Mouse (Mus musculus): ENCODE results near the gene Hes5.

The Hes5 gene

DNA sequence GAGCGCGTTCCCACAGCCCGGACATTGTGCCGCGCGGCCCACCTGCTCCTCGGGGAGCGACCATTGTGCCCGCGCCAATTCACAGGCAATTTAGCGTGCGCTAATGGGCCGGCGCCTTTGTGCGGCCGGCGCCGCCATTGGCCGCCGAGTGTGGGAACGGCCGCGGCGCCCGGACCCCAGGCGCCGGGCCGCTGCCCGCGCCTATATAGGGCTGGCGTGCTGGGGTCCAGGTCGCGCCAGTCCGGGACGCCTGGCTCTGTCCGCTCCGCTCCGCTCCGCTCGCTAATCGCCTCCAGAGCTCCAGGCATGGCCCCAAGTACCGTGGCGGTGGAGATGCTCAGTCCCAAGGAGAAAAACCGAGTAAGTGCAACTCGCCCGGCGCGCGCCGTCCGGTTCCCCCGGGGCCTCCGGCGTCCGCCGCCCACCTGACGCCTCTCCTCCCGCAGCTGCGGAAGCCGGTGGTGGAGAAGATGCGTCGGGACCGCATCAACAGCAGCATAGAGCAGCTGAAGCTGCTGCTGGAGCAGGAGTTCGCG is at the start of gene Hes5:
TSS of gene Hes5 (plus strand) at position 234 of the 536 bp plus-strand sequence.
- DNase-seq: peak; percentile 67

DNA sequence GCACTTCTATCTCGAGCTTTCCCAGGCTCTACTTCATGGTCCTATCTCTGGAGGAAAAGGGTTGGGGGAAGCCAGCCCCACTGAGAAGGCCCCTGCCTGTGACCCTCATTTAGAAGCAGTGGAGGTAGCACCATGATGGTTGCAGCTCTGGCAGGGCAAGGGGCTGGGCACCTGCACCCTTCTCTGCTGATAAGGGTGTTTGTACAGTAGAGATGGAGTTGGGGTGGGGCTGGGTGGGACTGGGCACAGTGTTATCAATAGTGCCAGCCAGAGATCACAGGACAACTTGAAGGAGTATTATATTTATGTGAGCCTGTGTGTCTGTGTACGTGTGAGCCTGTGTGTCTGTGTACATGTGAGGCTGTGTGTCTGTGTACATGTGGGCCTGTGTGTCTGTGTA is 49.1 kb upstream of the Hes5 start:
- DNase-seq: no peak

GRCm38 (mm10) chr4:154913845-154914244 is 46.9 kb upstream of the Hes5 start:
- DNase-seq: no peak

DNA sequence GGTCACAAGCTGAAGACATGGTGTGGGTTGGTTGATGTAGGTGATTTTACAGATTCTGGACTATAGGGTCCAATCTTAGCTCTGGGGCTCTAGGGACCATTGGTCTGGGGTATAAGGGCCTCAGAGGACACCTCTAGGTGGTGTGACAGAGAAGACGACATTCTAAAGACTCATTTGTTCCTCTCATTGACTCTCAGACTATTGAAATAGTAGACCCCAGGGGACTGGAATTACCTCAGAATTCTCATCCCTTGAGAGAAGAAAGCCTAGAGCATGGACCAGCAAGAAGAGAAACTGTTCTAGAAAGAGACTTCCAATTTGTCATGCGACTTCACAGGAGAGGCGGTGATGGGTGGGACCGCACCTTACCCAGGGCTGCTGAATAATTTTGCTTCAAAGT is 46.5 kb upstream of the Hes5 start:
- DNase-seq: no peak

GRCm38 (mm10) chr4:154914707-154915106 is 46.0 kb upstream of the Hes5 start:
- DNase-seq: no peak

DNA sequence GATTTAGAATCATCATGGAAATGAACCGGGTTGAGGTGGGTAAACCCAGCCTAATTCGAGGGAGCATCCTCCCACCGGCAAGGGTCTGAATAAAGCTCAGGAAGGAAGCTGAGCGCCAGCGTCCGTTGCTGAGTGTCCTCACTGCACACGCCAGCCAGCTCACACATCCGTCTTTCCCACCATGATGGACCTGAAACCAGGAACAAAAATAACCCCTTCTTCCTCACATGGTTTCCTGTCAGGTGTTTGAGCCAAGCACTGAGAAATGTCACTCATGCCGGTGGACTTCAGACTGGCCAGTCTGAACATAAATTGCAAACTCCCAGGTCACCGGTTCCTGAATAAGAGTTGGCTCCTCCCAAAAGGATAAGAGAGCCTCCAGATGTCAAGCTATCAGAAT is 45.4 kb upstream of the Hes5 start:
- no peak for DNase-seq

DNA sequence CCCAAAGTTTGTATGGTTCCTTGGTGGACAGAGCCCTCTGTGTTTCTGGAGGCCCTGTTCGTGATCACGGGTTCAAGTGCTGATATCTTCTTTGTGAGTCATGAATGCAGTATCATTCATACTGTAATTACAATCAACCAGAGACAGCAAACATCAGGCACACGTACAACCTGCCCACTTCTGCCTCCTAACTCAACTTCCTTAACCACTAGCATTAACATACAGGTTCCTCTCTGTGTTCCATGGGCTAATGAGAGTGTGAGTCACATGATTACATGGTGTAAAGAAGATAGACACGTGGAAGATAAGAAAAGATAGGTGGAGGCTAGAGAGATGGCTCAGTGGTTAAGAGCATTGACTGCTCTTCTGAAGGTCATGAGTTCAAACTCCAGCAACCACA is 44.1 kb upstream of the Hes5 start:
- DNase-seq: no peak

- DNase-seq: no peak
These were observed 38.4 kb upstream of the Hes5 start for GRCm38 (mm10) chr4:154922291-154922690.

DNA sequence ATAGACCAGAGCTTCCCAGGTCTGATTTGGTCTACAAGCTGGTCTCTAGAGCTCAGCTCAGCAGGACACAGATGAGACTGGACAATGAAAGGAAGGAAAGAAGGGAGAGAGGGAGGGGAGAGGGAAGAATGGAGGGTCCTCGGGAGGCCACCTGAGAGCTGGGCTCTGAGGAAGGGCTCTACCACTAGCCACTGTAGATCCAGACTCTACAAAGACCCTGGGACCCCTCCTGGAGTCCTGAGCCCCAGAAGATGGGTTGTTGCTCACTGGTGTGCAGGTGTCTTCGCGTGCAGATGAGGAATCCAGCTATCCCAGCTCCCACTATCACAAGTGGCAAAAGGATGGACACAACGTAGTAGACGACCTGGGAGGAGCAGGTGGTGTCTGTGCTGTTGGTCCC is 37.8 kb upstream of the Hes5 start:
- DNase-seq: no peak

DNA sequence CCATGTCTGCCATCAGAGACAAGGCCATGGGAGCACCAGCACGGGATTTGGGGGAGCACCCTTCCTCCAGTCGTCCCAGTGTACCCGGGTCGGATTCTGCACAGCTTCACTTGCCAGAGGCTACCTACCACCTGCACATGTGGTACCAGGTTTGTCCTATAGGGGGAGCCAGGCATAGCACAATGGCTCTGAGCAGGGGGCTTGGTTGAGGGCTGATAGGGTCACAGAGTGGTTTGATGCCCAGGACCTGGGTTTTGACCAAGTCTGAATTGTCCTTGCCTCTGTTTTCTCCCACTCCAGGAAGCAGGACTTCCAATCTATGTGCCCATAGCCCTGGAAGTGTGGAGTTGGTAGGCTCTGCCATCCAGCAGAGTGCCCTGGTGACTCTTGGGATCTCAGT is 35.3 kb upstream of the Hes5 start:
- peak; percentile 85 for DNase-seq

DNA sequence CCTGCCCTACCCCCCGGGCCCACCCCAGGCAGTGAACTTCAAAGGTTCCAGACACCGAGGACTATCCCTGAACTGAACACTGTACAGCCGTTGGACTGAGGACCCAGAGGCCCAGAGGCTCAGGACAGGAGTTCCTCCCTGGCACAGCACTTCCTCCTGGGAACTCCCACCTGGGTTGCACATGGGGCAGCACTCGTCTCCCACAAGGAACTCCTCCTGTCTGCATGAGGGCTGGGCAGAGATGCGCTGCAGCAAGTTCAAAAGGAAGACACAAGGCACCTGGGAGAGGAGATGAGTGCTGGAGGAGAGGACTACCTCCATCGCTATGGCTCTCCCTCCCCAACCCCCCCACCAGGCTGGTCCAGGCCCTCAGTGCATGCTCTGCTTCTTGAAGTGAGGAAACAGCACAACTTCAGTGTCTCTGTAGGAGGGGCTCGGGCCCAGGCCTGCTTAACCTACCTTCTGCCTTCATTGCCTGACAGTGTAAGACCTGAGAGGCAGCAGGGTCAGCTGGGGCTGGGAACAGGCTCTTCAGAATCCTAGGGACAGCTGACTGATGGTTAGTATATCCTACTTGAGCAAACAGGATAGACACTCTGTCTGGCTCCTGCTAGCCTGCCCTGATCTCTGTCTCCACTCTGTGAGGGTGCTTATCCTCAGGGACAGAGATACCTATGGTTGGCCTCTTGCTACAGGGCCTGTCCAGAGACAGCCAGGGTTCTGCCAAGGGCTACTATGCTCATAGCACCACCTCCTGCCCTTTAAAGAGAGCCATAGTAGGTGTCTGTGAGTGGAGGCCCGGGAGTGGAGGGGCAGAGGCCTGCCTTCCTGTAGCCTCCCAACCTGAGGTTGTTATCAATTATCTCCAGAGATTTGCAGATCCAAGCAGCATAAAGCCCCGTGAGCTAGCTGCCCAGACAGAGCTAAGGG is 33.5 kb upstream of the Hes5 start:
- peak; percentile 61 for DNase-seq

- DNase-seq: peak; percentile 58
These were observed 32.8 kb upstream of the Hes5 start for GRCm38 (mm10) chr4:154927899-154928337.

DNA sequence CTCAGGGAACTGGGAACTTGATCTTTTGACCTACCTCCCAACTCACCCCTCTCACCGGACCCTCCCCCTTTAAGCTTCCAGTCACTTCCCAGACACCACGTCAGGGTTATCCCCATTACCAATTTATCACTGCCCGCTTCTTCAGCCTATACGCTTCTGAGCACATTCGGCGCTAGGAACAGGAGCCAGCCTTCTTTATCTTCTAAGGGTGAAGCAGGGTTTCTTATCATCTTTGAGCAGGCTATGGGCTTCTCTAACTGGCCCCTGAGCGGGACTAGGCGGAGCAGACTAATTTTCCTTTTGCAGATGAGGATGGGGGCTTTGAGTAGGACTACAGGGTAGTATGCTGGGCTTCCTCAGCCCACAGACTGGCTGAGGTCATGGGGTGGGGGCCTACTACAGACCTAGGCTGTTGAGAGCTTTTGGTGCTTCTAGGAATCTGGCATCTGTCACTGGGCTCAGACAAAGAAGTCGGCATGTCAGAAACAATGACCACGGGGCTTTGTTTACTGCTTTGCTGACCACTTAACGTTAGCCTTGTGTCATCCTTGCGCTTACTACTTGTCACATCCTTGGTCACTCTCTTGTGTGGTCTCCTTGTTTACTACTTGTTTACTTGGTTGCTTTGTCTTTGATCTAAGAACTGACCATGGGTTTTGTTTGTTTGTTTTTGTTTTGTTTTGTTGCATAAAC is 32.2 kb upstream of the Hes5 start, which contains the start of gene Tnfrsf14:
TSS of gene Tnfrsf14 (minus strand) at position 169 of the 693 bp plus-strand sequence.
- DNase-seq: no peak

- no peak for DNase-seq
These were observed 31.5 kb upstream of the Hes5 start for GRCm38 (mm10) chr4:154929088-154929660.

DNA sequence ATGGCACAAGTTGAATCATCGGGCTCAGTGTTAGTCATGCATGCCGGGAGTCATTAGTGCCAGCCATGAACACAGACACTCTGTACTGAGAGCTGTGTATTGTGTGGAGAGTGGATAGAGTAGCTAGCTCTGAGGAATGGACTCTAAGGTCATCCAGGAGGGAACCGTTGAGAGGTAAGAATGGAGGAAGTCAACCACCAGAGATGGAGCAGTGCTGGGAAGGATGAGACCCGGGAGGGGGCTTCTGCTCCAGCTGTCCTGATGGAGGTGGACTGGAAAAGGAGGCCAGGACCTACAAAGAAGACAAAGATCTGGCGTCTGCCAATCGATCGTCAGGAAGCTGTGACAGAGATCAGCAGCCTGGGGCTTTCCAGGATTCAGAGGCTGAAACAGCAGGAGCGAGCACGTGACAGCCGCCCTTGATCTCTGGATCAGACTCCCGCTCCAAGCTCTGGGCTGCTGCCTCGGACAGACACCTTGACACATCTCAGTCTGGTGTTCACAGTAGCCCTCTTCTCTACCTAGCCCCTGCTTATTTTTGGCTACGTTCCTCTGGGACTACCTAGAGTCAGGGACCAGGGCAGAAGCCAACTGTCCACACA is 27.3 kb upstream of the Hes5 start:
- DNase-seq: no peak

DNA sequence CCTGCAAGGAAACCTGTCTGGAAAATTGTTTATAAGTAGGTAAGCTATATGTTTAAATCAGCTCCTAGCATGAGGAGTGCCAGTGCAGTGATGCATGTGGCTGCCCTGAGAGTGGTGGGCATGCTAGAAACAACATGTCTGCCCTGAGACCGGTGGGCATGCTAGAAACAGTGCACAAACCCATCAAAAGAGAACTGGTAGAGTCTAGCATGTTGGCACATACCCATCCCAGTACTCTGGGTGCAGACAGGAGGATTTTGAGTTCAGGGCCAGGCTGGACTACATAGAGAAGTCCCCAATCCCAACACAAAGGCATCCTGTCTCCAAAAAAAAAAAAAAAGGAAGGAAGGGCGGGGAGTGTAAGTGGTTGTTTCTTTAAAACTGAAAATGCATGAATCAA is 25.9 kb upstream of the Hes5 start:
- no peak for DNase-seq

DNA sequence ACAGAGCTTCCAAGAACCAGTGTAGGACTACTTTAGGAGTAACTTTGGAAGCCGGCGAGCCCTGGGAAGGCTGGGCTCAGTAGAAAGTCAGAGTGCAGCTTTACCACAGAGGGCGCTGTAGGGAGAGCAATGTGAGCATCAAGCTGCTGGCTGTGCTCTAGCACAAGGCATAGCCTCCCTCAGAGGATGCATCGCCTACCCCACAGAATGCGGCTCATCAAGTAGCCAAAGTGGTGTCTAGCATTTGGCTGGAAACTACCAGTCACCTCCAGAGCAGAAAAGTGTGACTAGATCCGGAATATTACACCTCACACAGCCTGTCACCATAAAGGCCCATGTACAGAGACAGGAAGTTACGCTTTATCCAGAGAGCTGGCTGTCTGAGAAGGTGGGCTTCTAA is 24.9 kb upstream of the Hes5 start:
- peak; percentile 81 for DNase-seq

- DNase-seq: peak; percentile 67
These were observed 24.0 kb upstream of the Hes5 start for GRCm38 (mm10) chr4:154936542-154937255.

GRCm38 (mm10) chr4:154937746-154938145 is 23.0 kb upstream of the Hes5 start:
- DNase-seq: no peak

- no peak for DNase-seq
These were observed 20.6 kb upstream of the Hes5 start for GRCm38 (mm10) chr4:154940156-154940555.

DNA sequence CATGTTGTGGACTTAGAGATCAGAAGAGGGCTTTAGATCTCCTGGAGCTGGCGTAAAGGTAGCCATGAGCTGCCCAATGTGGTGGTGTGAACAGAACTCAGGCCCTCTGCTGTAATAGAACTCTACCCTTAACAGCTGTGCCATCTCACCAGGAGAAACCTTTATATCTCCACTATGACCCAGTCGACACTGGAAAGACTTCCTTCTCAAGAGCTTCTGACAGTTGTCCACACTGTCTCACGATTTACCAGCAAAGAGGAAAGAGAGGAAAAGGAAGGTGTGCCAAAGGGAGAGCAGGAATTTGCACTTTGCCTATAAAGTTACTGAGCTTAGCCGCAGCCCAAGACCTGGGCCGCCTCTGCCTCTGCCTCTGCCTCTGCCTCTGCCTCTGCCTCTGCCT is 18.9 kb upstream of the Hes5 start:
- DNase-seq: no peak

- no peak for DNase-seq
These were observed 17.9 kb upstream of the Hes5 start for GRCm38 (mm10) chr4:154942632-154943322.
